Mouse (Mus musculus) small intestine, adult 2 months (tissue): ENCODE data around the gene Lrrc9. TPM values are rescaled to one million over a fixed set of nuclear protein-coding genes. Genes with fewer than 3 reads are reported as not detected.

Experiments used
- H3K27ac ChIP-seq: fragments of 200-500 bp; 2 replicates; pipeline ENCODE4 v1.5.1; 2012; ENCODE audit warnings: low read depth, low read length, control low read depth, inconsistent platforms; ENCODE audit not compliant: insufficient read depth
- H3K27me3 ChIP-seq: fragments of 200-500 bp; 2 replicates; pipeline ENCODE4 v1.6.1; 2012; ENCODE audit warnings: mild to moderate bottlenecking, moderate library complexity, low read length, inconsistent platforms; ENCODE audit not compliant: control insufficient read depth, insufficient read depth
- H3K36me3 ChIP-seq: fragments of 200-500 bp; 2 replicates; pipeline ENCODE4 v1.6.1; 2012; ENCODE audit warnings: mild to moderate bottlenecking, low read length, control low read depth, inconsistent platforms; ENCODE audit not compliant: control insufficient read depth, insufficient read depth
- H3K4me1 ChIP-seq: fragments of 200-500 bp; 2 replicates; pipeline ENCODE4 v1.6.1; 2012; ENCODE audit warnings: low read length, inconsistent platforms, mixed read lengths; ENCODE audit not compliant: control insufficient read depth, insufficient read depth, insufficient read length
- H3K4me3 ChIP-seq: fragments of 200-500 bp; 2 replicates; pipeline ENCODE4 v1.5.1; 2012; ENCODE audit warnings: low read depth, mild to moderate bottlenecking, control low read depth, inconsistent platforms, low read length, moderate library complexity
- CTCF ChIP-seq: fragments of 200-500 bp; IDR thresholded peaks from 2 replicates; pipeline ENCODE4 v1.5.1; 2012; ENCODE audit warnings: low read depth, mild to moderate bottlenecking, control low read depth, inconsistent platforms, low read length, moderate library complexity, mixed read lengths; ENCODE audit not compliant: insufficient replicate concordance, insufficient read length; ENCODE audit errors: extremely low read depth
- POLR2A ChIP-seq: fragments of 200-500 bp; IDR thresholded peaks from 2 replicates; pipeline ENCODE4 v1.6.1; 2012; ENCODE audit warnings: low read depth, mild to moderate bottlenecking, control low read depth, inconsistent platforms, low read length, moderate library complexity
- WGBS: fragments of 180-500 bp; shearing (Covaris S2); methylation state at CpG from one replicate; pipeline ENCODE4 v1.1.7; 2018; 5-methylcytosine and 5-hydroxymethylcytosine counted together
- polyA plus RNA-seq: library from polyadenylated mRNA; depleted of rRNA; stranded (reverse); fragments of >200 nt; gene quantifications from 2 replicates; pipeline ENCODE4 v1.2.3, GENCODE M21; 2012; rRNA removed

Gene Lrrc9
- polyA plus RNA-seq, 1 experiment: 0.09 TPM

DNA sequence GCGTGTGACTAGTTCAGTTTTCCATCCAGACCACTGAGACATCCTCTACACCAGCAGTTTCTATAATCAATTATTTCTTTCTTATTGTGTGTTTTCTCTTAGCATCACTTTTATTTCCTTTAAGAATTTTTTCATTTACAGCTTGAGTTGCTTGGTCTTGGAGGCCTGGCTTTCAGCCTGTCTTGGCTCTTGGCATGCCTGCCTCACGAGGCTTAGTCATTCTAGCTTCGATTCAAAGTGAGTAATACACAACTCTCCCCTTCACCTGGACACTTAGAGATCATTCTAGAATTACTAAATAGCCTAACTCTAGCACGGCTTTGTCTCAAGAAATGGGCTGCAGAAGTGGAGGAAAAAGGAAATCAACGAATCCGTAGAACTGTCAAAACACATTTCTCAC is 92.3 kb downstream of the Lrrc9 start:
- TF ChIP-seq POLR2A (no peak), CTCF (no peak)
- Histone ChIP-seq H3K27ac (no peak overlapping the region), H3K4me1 (no peaks in the 10 kb centered on the region), H3K27me3 (no peaks in the 10 kb centered on the region), H3K4me3 (no peak overlapping the region), H3K36me3 (no peaks in the 10 kb centered on the region)
- 82% methylated on average over 6 of the region's 6 CpGs for WGBS

DNA sequence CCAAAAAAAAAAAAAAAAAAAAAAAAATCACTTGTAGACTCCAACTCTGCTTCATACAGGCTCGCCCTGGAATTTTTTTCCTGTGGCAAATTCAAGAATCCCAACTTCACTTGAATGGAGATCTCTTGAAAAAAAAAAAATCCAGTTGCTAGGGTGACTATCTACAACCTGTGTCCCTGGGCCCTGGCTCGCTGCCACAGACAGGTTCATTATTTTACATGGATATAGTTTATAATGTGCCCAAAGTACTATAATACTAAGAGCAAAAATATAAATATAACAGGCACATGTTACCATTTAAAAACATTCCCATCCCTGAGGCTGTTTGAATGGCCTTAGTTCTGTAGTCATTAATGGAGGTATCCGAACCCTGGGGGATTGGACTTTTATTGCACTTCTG is 93.9 kb downstream of the Lrrc9 start:
- H3K27ac ChIP-seq: no peak overlapping the region
- TF ChIP-seq POLR2A (no peak), CTCF (no peak)
- H3K4me1 ChIP-seq: no peaks in the 10 kb centered on the region
- 39% methylated on average over 3 of the region's 3 CpGs for whole genome bisulfite sequencing
- no peaks in the 10 kb centered on the region for H3K27me3 ChIP-seq
- H3K4me3 ChIP-seq: peak overlapping the region; percentile 72
- no peaks in the 10 kb centered on the region for H3K36me3 ChIP-seq

DNA sequence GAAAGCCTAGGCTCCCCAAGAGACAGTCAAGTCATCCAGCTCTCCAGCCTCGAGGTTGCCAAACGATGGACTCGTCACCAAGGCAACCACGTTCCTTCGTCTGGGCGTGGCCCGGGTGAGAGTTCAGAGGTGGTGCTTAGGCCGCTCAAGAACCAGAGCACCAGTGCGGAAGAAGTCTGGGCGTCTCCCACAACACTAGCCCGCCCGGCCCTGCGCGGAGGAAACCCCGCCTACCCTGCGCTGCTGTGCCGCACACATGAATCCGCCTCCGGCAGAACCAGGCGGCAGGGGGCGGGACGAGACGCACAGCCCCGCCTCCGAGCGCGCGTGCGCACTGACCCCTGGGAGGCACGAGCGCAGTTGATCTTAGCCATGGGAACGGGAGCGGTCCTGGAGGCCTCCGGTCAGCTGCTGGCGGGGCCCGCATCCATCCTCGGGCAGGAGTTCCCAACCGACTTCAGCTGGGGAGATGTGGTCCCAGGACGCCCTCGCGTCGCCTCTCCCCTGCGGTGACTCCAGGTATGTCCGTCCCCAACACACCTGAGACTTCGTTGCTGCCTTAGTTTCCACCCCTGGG is 94.4 kb downstream of the Lrrc9 start, which contains the start of gene Pcnx4:
Pcnx4 (plus strand) TSS at position 363 of the 577 bp plus-strand sequence.
- H3K36me3 ChIP-seq: no peaks in the 10 kb centered on the region
- no peaks in the 10 kb centered on the region for H3K27me3 ChIP-seq
- no peaks in the 10 kb centered on the region for H3K4me1 ChIP-seq
- WGBS: under 1% methylated on average over 45 of the region's 45 CpGs
- H3K27ac ChIP-seq: no peak within 1 kb of the TSS
- TF ChIP-seq CTCF (no peak), POLR2A (no peak; the same call in 1 of the 2 replicates)
- peak within 1 kb of the TSS; percentile 72 for H3K4me3 ChIP-seq

DNA sequence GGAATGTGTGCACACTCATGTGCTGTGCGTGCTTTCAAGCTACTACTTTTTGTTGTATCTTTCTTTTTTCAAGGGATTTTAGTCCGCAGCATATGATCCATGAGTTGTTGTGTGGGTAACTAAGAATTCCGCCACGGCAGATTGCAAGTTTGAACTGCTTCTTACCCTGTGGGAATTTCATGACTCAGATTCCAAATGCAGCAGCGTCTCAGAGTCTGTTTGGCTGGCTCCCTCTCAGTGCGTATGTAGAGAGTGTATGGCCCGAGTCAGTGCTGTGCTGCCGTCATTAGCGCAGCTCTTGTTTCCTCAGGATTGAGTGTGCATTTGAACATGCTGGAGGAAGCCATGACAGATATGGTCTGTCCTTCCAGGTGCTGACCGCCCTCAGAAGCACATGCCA is 96.9 kb downstream of the Lrrc9 start:
- Histone ChIP-seq H3K27ac (no peak overlapping the region), H3K27me3 (no peaks in the 10 kb centered on the region), H3K4me3 (no peak overlapping the region), H3K36me3 (no peaks in the 10 kb centered on the region), H3K4me1 (no peaks in the 10 kb centered on the region)
- 95% methylated on average over 10 of the region's 10 CpGs for WGBS
- TF ChIP-seq CTCF (no peak), POLR2A (no peak)

DNA sequence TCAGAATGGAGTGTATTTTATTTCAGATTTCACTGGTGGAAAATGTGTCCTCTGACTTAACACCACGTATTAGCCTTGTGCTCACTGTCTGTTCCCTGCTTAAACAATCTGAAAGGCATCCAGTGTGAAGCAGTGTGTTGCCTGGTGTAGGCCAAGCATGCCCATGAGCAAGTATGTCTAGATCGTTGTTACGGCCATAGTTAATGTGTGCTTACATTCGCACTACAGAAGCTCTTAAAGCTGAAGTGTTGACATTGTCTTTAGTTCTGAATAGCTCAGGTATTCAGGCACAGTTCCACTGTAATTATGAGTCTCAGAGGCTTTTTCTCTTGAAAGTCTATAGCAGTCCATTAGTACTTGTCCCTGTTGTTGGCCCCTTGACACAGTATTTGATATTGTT is 112.7 kb downstream of the Lrrc9 start:
- H3K27me3 ChIP-seq: no peaks in the 10 kb centered on the region
- H3K4me3 ChIP-seq: no peak overlapping the region
- WGBS: 72% methylated on average over 4 of the region's 4 CpGs
- TF ChIP-seq POLR2A: no peak
- no peak for TF ChIP-seq CTCF
- H3K27ac ChIP-seq: no peak overlapping the region
- no peaks in the 10 kb centered on the region for H3K36me3 ChIP-seq
- no peaks in the 10 kb centered on the region for H3K4me1 ChIP-seq

DNA sequence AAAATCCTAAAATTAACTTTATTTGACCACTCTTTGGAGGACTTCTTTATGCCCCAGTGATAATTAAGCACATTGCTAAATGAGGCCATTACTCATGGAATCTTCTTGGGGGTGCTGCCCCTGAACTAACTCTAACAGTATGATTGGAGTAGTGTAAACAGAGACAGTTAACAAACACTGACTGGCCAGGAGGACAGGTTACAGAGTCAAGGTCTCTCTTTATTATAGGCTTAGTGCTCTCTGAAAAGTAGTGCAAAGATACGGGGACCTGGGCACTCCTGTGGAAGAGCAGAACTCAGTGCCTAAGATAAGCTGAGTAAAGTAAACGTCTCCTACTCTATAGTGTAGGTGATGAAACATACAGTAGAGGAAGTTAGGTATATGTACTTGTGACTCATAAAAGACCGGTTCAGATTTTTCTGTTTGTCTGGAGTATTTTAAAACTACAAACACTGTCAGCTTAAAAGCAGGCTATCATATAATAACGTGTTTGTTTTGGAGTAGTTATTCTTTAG is 122.7 kb downstream of the Lrrc9 start:
- Histone ChIP-seq H3K4me1 (no peaks in the 10 kb centered on the region), H3K27ac (no peak overlapping the region), H3K4me3 (no peak overlapping the region), H3K36me3 (no peaks in the 10 kb centered on the region), H3K27me3 (no peaks in the 10 kb centered on the region)
- WGBS: 44% methylated on average over 4 of the region's 4 CpGs
- TF ChIP-seq POLR2A: no peak
- no peak for TF ChIP-seq CTCF

Other genes starting within 250 kb of the Lrrc9 start
- gene Rtn1, start 32.8 kb upstream of the Lrrc9 start, polyA plus RNA-seq: 3.1 and 4.1 TPM in 2 replicates
- 0.43 and 0.51 TPM in 2 replicates for gene Pcnx4, start 94.5 kb downstream of the Lrrc9 start, polyA plus RNA-seq
- gene Gm4756, start 207.8 kb downstream of the Lrrc9 start, polyA plus RNA-seq: not detected in 2 replicates
- 9.1 and 23.9 TPM in 2 replicates for gene Dhrs7, start 223.0 kb downstream of the Lrrc9 start, polyA plus RNA-seq